Mouse (Mus musculus): Measurements from ENCODE around the gene Plppr1.

Plppr1 gene

DNA sequence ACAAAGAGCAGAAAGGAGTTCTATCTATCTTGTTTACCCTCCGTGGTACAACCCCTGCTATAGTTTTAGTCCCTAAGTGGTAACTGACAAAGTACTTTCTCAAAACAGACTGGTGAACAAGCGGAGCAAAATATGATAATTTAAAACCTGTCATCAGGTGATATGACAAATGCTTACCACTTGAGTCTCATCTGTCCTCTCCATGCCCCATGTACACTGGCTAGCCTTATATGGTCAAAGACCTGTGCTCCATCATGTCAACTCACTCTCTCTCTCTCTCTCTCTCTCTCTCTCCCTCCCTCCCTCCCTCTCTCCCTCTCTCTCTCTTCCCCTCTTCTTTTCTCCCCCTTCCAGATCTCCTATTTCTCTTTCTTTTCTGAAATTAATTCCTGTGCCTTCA lies 59.8 kb downstream of the Plppr1 start:
- no peak for DNase-seq (ENCODE audit: low spot score)

DNA sequence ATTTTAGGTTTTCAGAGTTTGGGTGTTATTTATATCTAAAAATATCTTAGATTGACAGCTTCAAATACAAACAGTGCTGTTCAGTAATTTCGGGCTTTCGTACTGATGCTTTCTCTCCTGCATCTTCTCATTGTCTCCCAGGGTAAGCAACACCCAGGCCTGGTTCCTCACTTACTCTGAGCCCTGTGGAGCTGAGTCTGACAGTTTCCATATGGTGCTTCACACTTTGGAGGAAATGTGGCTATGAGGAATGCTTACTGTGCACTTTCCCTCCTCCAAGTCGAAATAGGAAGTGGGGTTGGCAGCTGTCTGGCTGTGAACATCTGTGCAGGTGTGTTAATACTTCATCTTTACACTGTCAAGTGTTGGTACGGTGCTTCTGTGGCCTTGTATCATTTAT lies 85.7 kb downstream of the Plppr1 start:
- DNase-seq (ENCODE audit: low spot score) = no peak

DNA sequence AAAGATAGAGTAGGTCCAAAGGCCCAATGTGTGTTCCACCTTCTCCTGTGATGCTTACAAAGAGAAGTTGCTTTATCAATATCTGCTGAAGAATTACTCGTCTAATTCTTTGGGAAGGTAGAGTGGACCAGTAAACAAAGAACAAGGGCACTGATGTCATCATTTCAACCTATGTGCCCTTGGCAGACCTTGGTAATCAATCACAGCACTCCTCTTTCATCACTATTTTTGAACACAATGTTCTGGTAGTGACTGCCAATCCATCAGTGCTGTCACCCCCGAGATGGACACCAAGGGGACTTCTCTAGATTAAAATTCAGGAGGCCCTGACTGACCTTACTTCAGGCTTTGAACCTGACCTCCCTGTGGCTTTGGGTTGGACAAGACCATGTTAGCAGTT lies 89.7 kb downstream of the Plppr1 start:
- DNase-seq (ENCODE audit: low spot score) = no peak

DNA sequence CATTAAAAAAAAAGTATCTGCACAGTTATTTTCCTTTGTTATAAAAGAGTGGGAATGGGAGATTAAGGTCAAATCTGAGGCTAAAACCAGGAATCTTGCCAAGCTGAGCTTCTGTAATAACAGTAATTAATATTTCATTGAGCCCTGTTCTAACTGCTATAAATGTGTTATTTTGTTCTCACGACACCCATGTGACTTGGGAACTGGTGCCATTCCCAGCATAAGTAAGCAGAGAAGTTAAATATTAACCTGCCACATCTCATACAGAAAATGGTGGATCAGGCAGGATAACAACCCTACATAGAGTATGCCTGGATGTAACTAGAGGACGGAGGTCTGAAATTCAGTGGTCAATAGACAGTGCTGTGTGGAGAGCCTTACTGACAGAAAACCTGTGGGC lies 90.2 kb downstream of the Plppr1 start:
- DNase-seq (ENCODE audit: low spot score) = no peak

DNA sequence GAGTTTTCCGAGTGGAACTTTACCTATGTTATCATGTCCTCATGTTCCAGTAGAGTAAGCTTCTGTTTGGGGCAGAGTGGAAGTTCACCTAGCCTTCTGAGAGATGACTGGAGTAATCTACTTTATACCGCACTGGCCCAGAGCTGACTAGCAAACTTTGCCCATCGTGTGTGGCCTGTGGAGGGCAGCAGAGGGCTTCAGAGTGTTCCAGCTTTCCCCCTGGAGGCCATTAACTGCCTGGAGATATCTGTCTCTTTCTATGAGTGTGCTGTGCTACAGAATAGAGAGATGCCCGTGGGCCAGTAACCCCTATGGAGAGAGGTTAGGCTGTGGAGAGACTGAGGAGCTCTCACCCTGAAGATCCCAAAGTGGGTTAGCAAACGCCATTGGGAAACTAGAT lies 94.8 kb downstream of the Plppr1 start:
- peak; percentile 72 for DNase-seq (ENCODE audit: low spot score)

DNA sequence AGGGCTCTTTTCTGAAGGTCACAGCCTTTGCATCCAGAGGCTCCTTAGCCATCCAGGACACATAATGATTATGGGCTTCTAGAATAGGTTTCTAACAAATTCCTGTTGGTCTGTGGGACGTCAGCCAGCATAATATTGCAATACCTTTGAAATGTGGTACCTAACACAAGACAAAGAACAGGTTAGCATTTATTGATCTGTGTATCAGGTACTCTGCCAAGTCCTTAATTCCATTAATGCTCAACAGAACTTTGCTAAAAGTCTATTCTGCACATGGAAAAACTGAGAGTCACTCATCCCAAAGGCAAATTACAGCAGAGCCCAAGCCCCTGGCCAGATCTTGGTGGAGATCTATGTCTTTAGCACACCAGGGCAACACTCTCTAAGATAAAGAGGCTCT lies 97.7 kb downstream of the Plppr1 start:
- no peak for DNase-seq (ENCODE audit: low spot score)

DNA sequence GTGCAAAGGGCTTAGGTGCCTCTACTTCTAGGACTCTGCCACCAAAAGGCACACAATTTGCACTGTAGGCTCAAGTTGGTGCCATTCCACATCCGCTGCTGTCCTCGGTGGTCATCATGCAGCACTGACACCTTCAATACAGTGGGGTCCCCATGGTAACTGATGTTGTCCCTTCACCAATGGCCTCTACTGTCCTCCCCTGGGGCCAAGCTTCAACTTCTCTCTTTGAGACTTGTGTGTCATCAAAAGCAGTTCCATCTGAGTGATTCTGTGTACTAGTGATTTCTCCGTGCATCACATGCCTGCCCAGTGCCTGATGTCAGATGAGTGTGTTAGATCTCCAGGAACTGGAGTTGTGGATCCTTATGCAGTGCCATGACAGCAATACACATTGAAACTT lies 104.2 kb downstream of the Plppr1 start:
- DNase-seq (ENCODE audit: low spot score) = no peak

DNA sequence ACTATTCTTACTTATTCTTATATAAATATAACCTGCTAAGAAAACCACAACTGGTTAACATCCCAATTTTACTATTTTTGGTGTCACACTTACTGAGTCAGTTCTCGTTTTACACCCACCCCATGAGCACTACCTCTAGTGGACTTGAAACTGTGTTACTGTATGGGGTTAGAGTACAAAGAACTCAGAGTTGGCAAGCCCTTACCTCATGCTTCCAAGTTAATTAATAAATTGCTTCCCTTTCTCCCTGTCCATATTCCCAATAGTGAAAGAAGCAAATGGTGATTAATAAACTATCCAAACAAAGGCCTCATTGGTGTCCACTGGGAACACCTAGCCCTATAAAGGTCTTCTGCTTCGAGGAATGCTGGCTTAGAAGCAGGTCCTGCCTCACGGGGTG lies 107.3 kb downstream of the Plppr1 start:
- no peak for DNase-seq (ENCODE audit: low spot score)

DNA sequence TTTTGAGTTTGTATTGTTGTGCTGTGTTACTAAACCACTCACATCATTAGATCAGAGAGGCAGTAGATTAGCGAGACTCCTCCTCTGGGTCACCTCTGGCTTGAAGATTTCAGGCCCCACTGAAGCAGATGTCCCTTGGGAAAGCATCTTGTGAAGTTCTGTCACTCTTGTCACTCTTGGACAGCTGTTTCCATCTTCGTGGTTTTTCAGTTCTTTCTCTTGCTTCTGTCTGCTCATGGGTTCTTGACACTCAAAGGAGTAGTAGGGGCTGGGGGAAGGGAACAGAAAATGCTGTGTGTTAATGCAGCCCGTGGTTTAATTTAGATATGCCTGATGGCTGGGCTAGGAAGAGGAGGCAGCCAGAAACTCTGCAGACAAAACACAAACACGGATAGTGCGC lies 108.0 kb downstream of the Plppr1 start:
- DNase-seq (ENCODE audit: low spot score) = no peak

GRCm38 (mm10) chr4:49169498-49169897 lies 110.4 kb downstream of the Plppr1 start:
- no peak for DNase-seq (ENCODE audit: low spot score)

GRCm38 (mm10) chr4:49178101-49178500 lies 119.0 kb downstream of the Plppr1 start:
- no peak for DNase-seq (ENCODE audit: low spot score)

GRCm38 (mm10) chr4:49178891-49179290 lies 119.8 kb downstream of the Plppr1 start:
- no peak for DNase-seq (ENCODE audit: low spot score)

DNA sequence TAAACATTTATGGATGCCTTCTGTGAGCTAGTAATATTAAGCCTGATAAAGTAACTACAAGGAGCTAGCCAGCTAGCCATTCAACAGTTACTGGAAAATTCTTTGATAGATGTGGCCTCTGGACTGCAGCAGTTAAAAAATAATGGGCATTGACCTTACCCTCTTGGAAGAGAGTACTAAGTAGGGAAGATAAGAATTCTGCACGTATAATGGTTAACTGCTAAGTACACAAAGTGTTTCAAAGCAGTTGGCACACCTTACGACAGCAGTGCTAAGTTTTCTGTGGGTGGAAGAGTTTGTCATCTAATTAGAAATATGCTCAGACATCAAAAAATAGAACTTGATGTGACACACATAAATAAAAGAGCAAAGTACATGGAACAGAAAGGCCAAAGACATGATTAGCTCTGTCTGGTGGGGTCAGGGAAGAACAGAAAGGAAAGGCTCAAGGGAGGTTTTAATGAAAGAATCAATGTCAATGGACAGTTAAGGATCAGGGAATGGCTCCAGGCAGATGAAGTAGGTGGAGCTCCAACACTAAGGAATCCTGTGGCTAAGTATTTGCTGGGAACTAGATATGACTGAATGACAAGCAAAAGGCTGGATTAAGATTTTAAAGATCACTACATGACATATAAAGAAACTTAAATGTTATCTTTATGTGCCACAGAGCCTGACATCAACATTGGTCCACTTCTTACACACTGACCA lies 120.6 kb downstream of the Plppr1 start:
- DNase-seq (ENCODE audit: low spot score) = no peak

GRCm38 (mm10) chr4:49189991-49190526 lies 131.0 kb downstream of the Plppr1 start:
- DNase-seq (ENCODE audit: low spot score) = no peak

- no peak for DNase-seq (ENCODE audit: low spot score)
These were observed 138.2 kb downstream of the Plppr1 start for GRCm38 (mm10) chr4:49197125-49197747.

GRCm38 (mm10) chr4:49210457-49210856 lies 151.4 kb downstream of the Plppr1 start:
- no peak for DNase-seq (ENCODE audit: low spot score)

DNA sequence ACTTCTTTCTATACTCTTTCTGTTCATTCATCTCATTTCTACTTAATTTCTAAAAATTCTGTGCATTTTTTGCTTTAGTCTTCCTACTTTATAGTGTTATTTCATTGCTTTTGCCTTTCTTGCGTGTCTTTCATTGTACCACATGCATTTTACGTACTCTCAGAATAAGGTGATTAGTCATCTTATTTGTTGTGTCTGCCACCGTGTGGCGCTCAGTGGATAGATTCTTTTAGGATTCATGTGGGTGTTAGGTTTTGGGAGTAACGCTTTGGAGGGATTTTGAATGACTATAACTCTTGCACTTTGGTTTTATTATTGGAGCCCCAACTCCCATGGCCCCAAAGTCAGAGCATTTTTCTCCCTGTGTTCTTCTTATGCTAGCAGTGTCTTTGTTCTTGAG lies 152.5 kb downstream of the Plppr1 start:
- DNase-seq (ENCODE audit: low spot score) = no peak

- DNase-seq (ENCODE audit: low spot score) = no peak
These were observed 153.8 kb downstream of the Plppr1 start for GRCm38 (mm10) chr4:49212616-49213544.

DNA sequence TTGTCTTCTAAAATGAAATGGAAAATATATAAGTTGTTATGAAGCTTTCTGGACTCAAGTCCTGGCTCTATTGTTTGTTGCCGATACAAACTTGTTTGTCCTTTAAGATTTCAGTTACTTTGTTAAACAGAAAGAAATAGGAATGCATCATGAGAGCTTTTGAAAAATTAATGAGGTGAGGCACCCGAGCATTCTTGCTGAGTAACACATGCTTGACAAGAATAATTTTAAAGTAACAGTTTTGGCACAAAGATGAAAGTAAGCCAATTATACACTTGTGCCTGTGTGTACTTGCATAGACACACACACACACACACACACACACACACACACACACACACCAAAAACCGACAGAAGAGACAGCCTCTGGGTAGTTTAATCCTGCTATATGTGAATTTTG lies 155.3 kb downstream of the Plppr1 start:
- DNase-seq (ENCODE audit: low spot score) = no peak

- DNase-seq (ENCODE audit: low spot score) = no peak
These were observed 164.4 kb downstream of the Plppr1 start for GRCm38 (mm10) chr4:49223501-49223900.

GRCm38 (mm10) chr4:49225021-49225420 lies 165.9 kb downstream of the Plppr1 start:
- DNase-seq (ENCODE audit: low spot score) = no peak

DNA sequence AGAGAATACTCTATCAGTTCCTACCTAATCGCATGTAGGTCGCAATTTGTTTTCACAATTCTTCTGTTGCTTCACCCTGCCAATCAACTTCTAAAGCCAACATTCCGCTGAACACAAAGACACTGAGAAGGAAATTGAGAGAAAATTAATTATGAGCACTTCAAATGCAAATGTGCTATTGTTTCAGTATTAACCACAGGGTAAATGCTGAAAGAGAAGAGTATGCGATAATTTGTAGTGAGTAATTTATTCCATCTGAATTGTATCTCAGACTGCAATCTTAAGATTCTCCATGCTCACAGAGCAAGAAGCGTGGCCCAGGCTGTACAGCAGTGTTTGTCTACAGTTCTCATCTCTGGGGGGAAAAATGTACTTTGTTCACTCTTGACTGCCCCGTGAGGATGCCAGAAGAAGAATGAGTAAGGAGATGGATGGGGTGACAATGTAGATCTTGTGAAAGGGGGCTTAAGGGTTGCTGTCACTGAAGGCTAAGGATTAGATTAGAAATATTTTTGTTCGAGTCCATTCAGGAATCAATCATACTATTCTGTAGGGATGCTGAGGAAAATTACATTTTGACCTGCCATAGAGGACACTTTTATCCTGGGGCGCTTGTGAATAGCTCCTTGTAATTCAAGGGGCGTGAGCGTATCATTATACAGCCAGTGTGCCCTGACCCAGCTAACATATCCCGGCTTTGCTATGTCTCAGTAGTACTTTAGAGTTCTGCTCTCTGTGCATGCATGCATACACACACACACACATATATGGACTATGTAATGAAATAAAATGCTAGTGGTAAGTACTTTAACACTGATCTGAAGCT lies 173.3 kb downstream of the Plppr1 start:
- peak; percentile 38 for DNase-seq (ENCODE audit: low spot score)

Measured in embryo, embryonic 10.5 days (tissue).